Mouse (Mus musculus) left cerebral cortex, adult 18-20 months (tissue): ENCODE data around the gene Lilra6. TPM values are rescaled to one million over a fixed set of nuclear protein-coding genes. Genes with fewer than 3 reads are reported as not detected.
"Not testable (repeated sequence)": the region's sequence is repeated elsewhere in the genome, so short reads cannot be mapped to it uniquely, and the experiment has no call there.

ENCODE experiments used
- DNase-seq, 2 experiments: peaks; one replicate each; pipeline ENCODE4 v3.0.0; 2021 to 2022; ENCODE audit warnings: low spot score in 2 of 2, mixed read lengths in 1 of 2
- long read RNA-seq, 2 experiments: library from polyadenylated mRNA; stranded (forward); transcript quantifications; one replicate each; pipeline ENCODE4 v2.0.0; 2021
- total RNA-seq, 2 experiments: library from RNA; stranded (reverse); gene quantifications; 2 replicates each; pipeline ENCODE4 v1.2.3; 2021

Gene Lilra6
- under 1 TPM in 1 of 2 experiments, not detected in 1; 0.16 TPM for total RNA-seq
- long read RNA-seq, experiment 1 = 0 reads
- long read RNA-seq, experiment 2 = 0 reads

- DNase-seq = not testable (repeated sequence)
Measured at GRCm38 (mm10) chr7:3915387-3915786, at the start of gene Lilra6. Gene Lilra6 (minus strand): TSS chr7:3915503.

- DNase-seq = no peak
Measured at GRCm38 (mm10) chr7:3962017-3962416, 46.7 kb upstream of the Lilra6 start.

- no peak for DNase-seq
Measured at GRCm38 (mm10) chr7:3957387-3957786, 42.1 kb upstream of the Lilra6 start.

- no peak for DNase-seq
Measured at GRCm38 (mm10) chr7:3949159-3949558, 33.9 kb upstream of the Lilra6 start.

- no peak for DNase-seq
Measured at GRCm38 (mm10) chr7:3948223-3948622, 32.9 kb upstream of the Lilra6 start.

GRCm38 (mm10) chr7:3946117-3946516 lies 30.8 kb upstream of the Lilra6 start:
- no peak for DNase-seq

GRCm38 (mm10) chr7:3940915-3941314 lies 25.6 kb upstream of the Lilra6 start:
- no peak for DNase-seq

- DNase-seq = no peak
Measured at GRCm38 (mm10) chr7:3939866-3940525, 24.7 kb upstream of the Lilra6 start.

- DNase-seq = not testable (repeated sequence)
Measured at GRCm38 (mm10) chr7:3935473-3935872, 20.2 kb upstream of the Lilra6 start.

GRCm38 (mm10) chr7:3903704-3904103 lies 11.6 kb downstream of the Lilra6 start:
- no peak for DNase-seq

GRCm38 (mm10) chr7:3898036-3898590 lies 17.2 kb downstream of the Lilra6 start, which contains the start of gene Gm14548:
Gene Gm14548 (minus strand): TSS chr7:3898120.
- not testable (repeated sequence) for DNase-seq

GRCm38 (mm10) chr7:3875032-3875431 lies 40.3 kb downstream of the Lilra6 start:
- not testable (repeated sequence) for DNase-seq

Other genes with a start within 250 kb of the Lilra6 start
- 1 to 10 TPM; 6.7 to 6.8 TPM for gene Leng1, start 249.7 kb downstream of the Lilra6 start, total RNA-seq
- 10 to 100 TPM in 1 of 2 experiments, 1 to 10 TPM in 1; 7.9 to 10.8 TPM for gene Tmc4, start 237.9 kb downstream of the Lilra6 start, total RNA-seq
- 10 to 100 TPM; 78.5 to 90.0 TPM for gene Tsen34, start 222.6 kb downstream of the Lilra6 start, total RNA-seq
- 100 to 1,000 TPM; 226 to 235 TPM for gene Mboat7, start 222.0 kb downstream of the Lilra6 start, total RNA-seq
- gene Rps9, start 211.5 kb downstream of the Lilra6 start, total RNA-seq = 100 to 1,000 TPM; 337 to 359 TPM
- under 1 TPM; 0.21 to 0.37 TPM for gene Pirb, start 195.1 kb downstream of the Lilra6 start, total RNA-seq
- not detected for gene Gm15448, start 89.8 kb downstream of the Lilra6 start, total RNA-seq
- under 1 TPM in 1 of 2 experiments, not detected in 1; 0.16 TPM for gene Pira2, start 70.5 kb downstream of the Lilra6 start, total RNA-seq
- gene Gm14548, start 17.4 kb downstream of the Lilra6 start, total RNA-seq = not detected
- gene Lair1, start 147.7 kb upstream of the Lilra6 start, total RNA-seq = 1 to 10 TPM; 5.9 to 7.1 TPM
- gene Ttyh1, start 203.9 kb upstream of the Lilra6 start, total RNA-seq = 100 to 1,000 TPM; 597 TPM
- gene Leng8, start 221.5 kb upstream of the Lilra6 start, total RNA-seq = 100 to 1,000 TPM; 125 to 149 TPM
- 1 to 10 TPM; 6.0 to 6.9 TPM for gene Leng9, start 234.9 kb upstream of the Lilra6 start, total RNA-seq
- gene Cdc42ep5, start 249.4 kb upstream of the Lilra6 start, total RNA-seq = 1 to 10 TPM; 3.6 to 4.1 TPM